Mouse (Mus musculus): Measurements from ENCODE around the gene Luzp2.

GRCm38 (mm10) chr7:54956759-54957158 is 121.5 kb downstream of the Luzp2 start:
- TF ChIP-seq POLR2A (IDR thresholded peaks at IDR 0.05; ENCODE audit: low read depth, low read length) (no peak), CTCF (IDR thresholded peaks at IDR 0.05; ENCODE audit: borderline replicate concordance, insufficient read depth, low read length) (no peak)
